Mouse (Mus musculus) neural tube, embryonic 15.5 days (tissue): Measurements from ENCODE around the gene Foxa2. TPM values are rescaled to one million over a fixed set of nuclear protein-coding genes. Genes with fewer than 3 reads are reported as not detected.

Experiments
- ATAC-seq: fragments of 200-750 bp; cut with Nextera tagmentation; 2 replicates; pipeline ENCODE4 v1.8.0; 2017; ENCODE audit warnings: mild to moderate bottlenecking, moderate TSS enrichment, moderate library complexity; ENCODE audit not compliant: low FRiP score
- H3K27ac ChIP-seq: fragments of 300-500 bp; sonication (generic); replicated peaks from 2 replicates; pipeline ENCODE4 v1.5.1; 2015; ENCODE audit warnings: mild to moderate bottlenecking, inconsistent platforms
- H3K27me3 ChIP-seq: fragments of 300-500 bp; sonication (generic); replicated peaks from 2 replicates; pipeline ENCODE4 v1.6.1; 2015; ENCODE audit warnings: inconsistent platforms
- H3K36me3 ChIP-seq: fragments of 300-500 bp; sonication (generic); 2 replicates; pipeline ENCODE4 v1.6.1; 2015; ENCODE audit warnings: inconsistent platforms
- H3K4me1 ChIP-seq: fragments of 300-500 bp; sonication (generic); 2 replicates; pipeline ENCODE4 v1.6.1; 2015; ENCODE audit warnings: inconsistent platforms
- H3K4me2 ChIP-seq: fragments of 300-500 bp; sonication (generic); 2 replicates; pipeline ENCODE4 v1.6.1; 2015; ENCODE audit warnings: inconsistent platforms, mild to moderate bottlenecking, moderate library complexity
- H3K4me3 ChIP-seq: fragments of 300-500 bp; sonication (generic); replicated peaks from 2 replicates; pipeline ENCODE4 v1.5.1; 2015; ENCODE audit warnings: mild to moderate bottlenecking, inconsistent platforms
- H3K9ac ChIP-seq: fragments of 300-500 bp; sonication (generic); replicated peaks from 2 replicates; pipeline ENCODE4 v1.6.1; 2015; ENCODE audit warnings: mild to moderate bottlenecking, inconsistent platforms
- H3K9me3 ChIP-seq: fragments of 300-500 bp; sonication (generic); replicated peaks from 2 replicates; pipeline ENCODE4 v1.6.1; 2016; ENCODE audit warnings: inconsistent platforms
- WGBS: fragments of 180-500 bp; shearing (Covaris S2); methylation state at CpG from one replicate; pipeline ENCODE4 v1.1.7; 2015; ENCODE audit warnings: mixed read lengths; 5-methylcytosine and 5-hydroxymethylcytosine counted together
- polyA plus RNA-seq: library from polyadenylated mRNA; unstranded; fragments of >200 nt; fragmentation: Nextera tagmentation; extraction: Ambion mirVana; gene quantifications from 2 replicates; pipeline ENCODE4 v1.2.1, GENCODE M21; 2015

The Foxa2 gene
- polyA plus RNA-seq, 1 experiment from 2014 or later = 1.3 TPM

GRCm38 (mm10) chr2:148020125-148020524 lies 26.6 kb downstream of the Foxa2 start:
- Histone ChIP-seq H3K4me2 (no peak overlapping the region), H3K9me3 (no peaks in the 10 kb centered on the region), H3K9ac (no peak overlapping the region), H3K36me3 (no peaks in the 10 kb centered on the region), H3K4me1 (no peaks in the 10 kb centered on the region), H3K4me3 (no peak overlapping the region), H3K27me3 (peaks cover 80% of the 10 kb centered on the region), H3K27ac (no peak overlapping the region)
- ATAC-seq = no peak
- 22% methylated on average over 3 of the region's 3 CpGs for WGBS

GRCm38 (mm10) chr2:148017782-148018690 lies 28.7 kb downstream of the Foxa2 start:
- whole genome bisulfite sequencing = 86% methylated on average over 8 of the region's 8 CpGs

GRCm38 (mm10) chr2:148013382-148013781 lies 33.4 kb downstream of the Foxa2 start:
- Histone ChIP-seq H3K9me3 (no peaks in the 10 kb centered on the region), H3K4me2 (no peak overlapping the region), H3K27me3 (peaks cover 17% of the 10 kb centered on the region), H3K4me1 (no peaks in the 10 kb centered on the region), H3K9ac (no peak overlapping the region), H3K4me3 (no peak overlapping the region), H3K27ac (no peak overlapping the region), H3K36me3 (no peaks in the 10 kb centered on the region)
- WGBS = 87% methylated on average over 3 of the region's 3 CpGs
- no peak for ATAC-seq

More at GRCm38 (mm10) chr2:148017782-148018690, 28.7 kb downstream of the Foxa2 start:
- no peaks in the 10 kb centered on the region for H3K4me1 ChIP-seq
- no peak overlapping the region for H3K4me3 ChIP-seq
- no peak for ATAC-seq
- H3K27me3 ChIP-seq = peaks cover 59% of the 10 kb centered on the region
- H3K9ac ChIP-seq = no peak overlapping the region
- H3K9me3 ChIP-seq = no peaks in the 10 kb centered on the region
- H3K36me3 ChIP-seq = no peaks in the 10 kb centered on the region
- no peak overlapping the region for H3K27ac ChIP-seq
- no peak overlapping the region for H3K4me2 ChIP-seq

GRCm38 (mm10) chr2:148009049-148009448 lies 37.7 kb downstream of the Foxa2 start:
- Histone ChIP-seq H3K36me3 (no peaks in the 10 kb centered on the region), H3K9ac (no peak overlapping the region), H3K9me3 (no peaks in the 10 kb centered on the region), H3K27me3 (no peaks in the 10 kb centered on the region), H3K4me3 (no peak overlapping the region), H3K4me1 (no peaks in the 10 kb centered on the region), H3K4me2 (no peak overlapping the region), H3K27ac (no peak overlapping the region)
- no peak for ATAC-seq
- 91% methylated on average over 4 of the region's 4 CpGs for WGBS

GRCm38 (mm10) chr2:148004554-148005521 lies 41.9 kb downstream of the Foxa2 start:
- no peaks in the 10 kb centered on the region for H3K9me3 ChIP-seq
- no peak overlapping the region for H3K4me3 ChIP-seq
- no peak for ATAC-seq
- WGBS = 56% methylated on average over 7 of the region's 7 CpGs
- H3K27me3 ChIP-seq = no peaks in the 10 kb centered on the region
- no peak overlapping the region for H3K4me2 ChIP-seq
- H3K9ac ChIP-seq = no peak overlapping the region
- H3K36me3 ChIP-seq = no peaks in the 10 kb centered on the region
- no peak overlapping the region for H3K27ac ChIP-seq
- H3K4me1 ChIP-seq = no peaks in the 10 kb centered on the region

- 92% methylated on average over 3 of the region's 3 CpGs for WGBS
These were observed 43.3 kb downstream of the Foxa2 start for GRCm38 (mm10) chr2:148003511-148003910.

GRCm38 (mm10) chr2:147998206-147998966 lies 48.4 kb downstream of the Foxa2 start:
- Histone ChIP-seq H3K27me3 (no peaks in the 10 kb centered on the region), H3K4me2 (no peak overlapping the region), H3K9me3 (no peaks in the 10 kb centered on the region), H3K9ac (no peak overlapping the region), H3K4me3 (no peak overlapping the region), H3K4me1 (no peaks in the 10 kb centered on the region), H3K27ac (no peak overlapping the region), H3K36me3 (no peaks in the 10 kb centered on the region)
- WGBS = 71% methylated on average over 10 of the region's 10 CpGs
- ATAC-seq = no peak

More at GRCm38 (mm10) chr2:148003511-148003910, 43.3 kb downstream of the Foxa2 start:
- H3K4me1 ChIP-seq = no peaks in the 10 kb centered on the region
- no peak overlapping the region for H3K4me2 ChIP-seq
- no peak overlapping the region for H3K4me3 ChIP-seq
- no peak overlapping the region for H3K27ac ChIP-seq
- H3K36me3 ChIP-seq = no peaks in the 10 kb centered on the region
- ATAC-seq = no peak
- no peaks in the 10 kb centered on the region for H3K9me3 ChIP-seq
- no peak overlapping the region for H3K9ac ChIP-seq
- H3K27me3 ChIP-seq = no peaks in the 10 kb centered on the region

- ATAC-seq = no peak
- Histone ChIP-seq H3K27ac (no peak overlapping the region), H3K4me1 (no peaks in the 10 kb centered on the region), H3K4me3 (no peak overlapping the region), H3K4me2 (no peak overlapping the region), H3K27me3 (no peaks in the 10 kb centered on the region), H3K36me3 (no peaks in the 10 kb centered on the region), H3K9me3 (no peaks in the 10 kb centered on the region), H3K9ac (no peak overlapping the region)
These were observed 50.0 kb downstream of the Foxa2 start for GRCm38 (mm10) chr2:147996781-147997180.

- WGBS = 78% methylated on average over 4 of the region's 4 CpGs
- H3K27ac ChIP-seq = no peak overlapping the region
- no peaks in the 10 kb centered on the region for H3K9me3 ChIP-seq
- no peak overlapping the region for H3K9ac ChIP-seq
- H3K27me3 ChIP-seq = no peaks in the 10 kb centered on the region
- H3K4me2 ChIP-seq = no peak overlapping the region
- H3K4me1 ChIP-seq = no peaks in the 10 kb centered on the region
- no peak for ATAC-seq
- no peaks in the 10 kb centered on the region for H3K36me3 ChIP-seq
- no peak overlapping the region for H3K4me3 ChIP-seq
These were observed 52.9 kb downstream of the Foxa2 start for GRCm38 (mm10) chr2:147993821-147994220.

GRCm38 (mm10) chr2:147992935-147993679 lies 53.7 kb downstream of the Foxa2 start:
- Histone ChIP-seq H3K9ac (no peak overlapping the region), H3K27ac (no peak overlapping the region), H3K9me3 (no peaks in the 10 kb centered on the region), H3K4me1 (no peaks in the 10 kb centered on the region), H3K27me3 (no peaks in the 10 kb centered on the region), H3K4me2 (no peak overlapping the region), H3K4me3 (no peak overlapping the region), H3K36me3 (no peaks in the 10 kb centered on the region)
- WGBS = 91% methylated on average over 10 of the region's 10 CpGs
- no peak for ATAC-seq
